Mouse (Mus musculus) embryonic facial prominence, embryonic 15.5 days (tissue): ENCODE results near the gene Adamtsl4. TPM values are rescaled to one million over a fixed set of nuclear protein-coding genes. Genes with fewer than 3 reads are reported as not detected.
A peak's percentile ranks its signal among the peaks of the same experiment; 100 is the strongest.
"Not testable (repeated sequence)": the region's sequence is repeated elsewhere in the genome, so short reads cannot be mapped to it uniquely, and the experiment has no call there.

Experiments
- ATAC-seq: fragments of 200-750 bp; cut with Nextera tagmentation; 2 replicates; pipeline ENCODE4 v1.8.0; 2017; ENCODE audit warnings: low read depth, moderate TSS enrichment; ENCODE audit not compliant: insufficient number of reproducible peaks, low FRiP score, low TSS enrichment
- H3K27ac ChIP-seq: fragments of 300-500 bp; sonication (generic); replicated peaks from 2 replicates; pipeline ENCODE4 v1.5.1; 2015; ENCODE audit warnings: mild to moderate bottlenecking, inconsistent platforms
- H3K27me3 ChIP-seq: fragments of 300-500 bp; sonication (generic); 2 replicates; pipeline ENCODE4 v1.6.1; 2015; ENCODE audit warnings: inconsistent platforms
- H3K36me3 ChIP-seq: fragments of 300-500 bp; sonication (generic); 2 replicates; pipeline ENCODE4 v1.6.1; 2015; ENCODE audit warnings: mild to moderate bottlenecking, inconsistent platforms
- H3K4me1 ChIP-seq: fragments of 300-500 bp; sonication (generic); 2 replicates; pipeline ENCODE4 v1.6.1; 2015; ENCODE audit warnings: inconsistent platforms
- H3K4me2 ChIP-seq: fragments of 300-500 bp; sonication (generic); replicated peaks from 2 replicates; pipeline ENCODE4 v1.6.1; 2015; ENCODE audit warnings: mild to moderate bottlenecking, inconsistent platforms
- H3K4me3 ChIP-seq: fragments of 300-500 bp; sonication (generic); replicated peaks from 2 replicates; pipeline ENCODE4 v1.5.1; 2015; ENCODE audit warnings: mild to moderate bottlenecking, inconsistent platforms
- H3K9ac ChIP-seq: fragments of 300-500 bp; sonication (generic); 2 replicates; pipeline ENCODE4 v1.6.1; 2015; ENCODE audit warnings: inconsistent platforms
- H3K9me3 ChIP-seq: fragments of 300-500 bp; sonication (generic); replicated peaks from 2 replicates; pipeline ENCODE4 v1.6.1; 2016; ENCODE audit warnings: inconsistent platforms
- WGBS: fragments of 180-500 bp; shearing (Covaris S2); methylation state at CpG from one replicate; pipeline ENCODE4 v1.1.7; 2015; 5-methylcytosine and 5-hydroxymethylcytosine counted together
- polyA plus RNA-seq: library from polyadenylated mRNA; unstranded; fragments of >200 nt; fragmentation: Nextera tagmentation; extraction: Ambion mirVana; gene quantifications from 2 replicates; pipeline ENCODE4 v1.2.1, GENCODE M21; 2015

Gene Adamtsl4
- polyA plus RNA-seq, 1 experiment from 2014 or later: 3.8 TPM

- H3K27me3 ChIP-seq: no peaks in the 10 kb centered on the region
- ATAC-seq: peak; percentile 45
- H3K9me3 ChIP-seq: no peaks in the 10 kb centered on the region
- peak overlapping the region; percentile 69 for H3K4me2 ChIP-seq
- peaks cover 26% of the 10 kb centered on the region for H3K36me3 ChIP-seq
- WGBS: under 1% methylated on average over 106 of the region's 113 CpGs
- peaks cover 43% of the 10 kb centered on the region for H3K4me1 ChIP-seq
- peak overlapping the region; percentile 97 for H3K27ac ChIP-seq
- peak overlapping the region; percentile 93 for H3K4me3 ChIP-seq
- H3K9ac ChIP-seq: peak overlapping the region; percentile 99
Observed at GRCm38 (mm10) chr3:95658868-95659712, 28.6 kb downstream of the Adamtsl4 start.

DNA sequence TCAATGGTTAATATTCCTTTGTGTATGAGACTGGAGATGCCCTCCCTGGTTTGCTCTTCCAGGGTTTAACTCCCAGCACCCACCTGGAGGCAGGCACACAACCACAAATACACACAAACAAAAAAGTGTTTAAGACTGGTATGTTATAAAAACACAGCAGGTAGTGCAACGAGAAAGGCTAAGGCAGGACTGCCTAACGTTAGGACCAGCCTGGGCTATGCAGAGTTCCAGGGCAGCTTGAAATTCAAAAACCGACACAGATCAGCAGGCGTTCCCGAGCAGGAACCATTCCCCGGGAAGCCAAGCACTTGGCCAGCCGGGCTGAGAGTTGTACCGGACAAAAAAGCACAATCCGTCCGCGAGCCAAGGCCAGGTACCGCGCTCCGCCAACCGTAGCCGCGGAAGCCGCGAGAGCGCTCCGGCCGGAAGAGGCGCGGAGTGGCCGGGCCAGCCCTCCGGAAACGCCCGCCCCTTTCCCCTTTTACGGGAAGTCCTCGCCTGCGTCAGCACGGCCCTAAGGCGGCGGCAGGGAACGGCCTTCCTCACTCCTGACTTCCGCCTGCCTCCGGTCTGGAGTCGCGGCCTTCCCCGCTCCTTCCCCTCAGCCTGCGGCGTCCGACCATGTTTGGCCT, 29.4 kb downstream of the Adamtsl4 start, which contains the start of gene Mcl1:
TSS of gene Mcl1 (plus strand) at position 553 of the 632 bp plus-strand sequence.
- H3K4me1 ChIP-seq: peaks cover 41% of the 10 kb centered on the region
- ATAC-seq: peak; percentile 97
- H3K27ac ChIP-seq: peak within 1 kb of the TSS; percentile 97
- H3K4me3 ChIP-seq: peak within 1 kb of the TSS; percentile 93
- peak within 1 kb of the TSS; percentile 99 for H3K9ac ChIP-seq
- H3K27me3 ChIP-seq: no peaks in the 10 kb centered on the region
- H3K9me3 ChIP-seq: no peaks in the 10 kb centered on the region
- peaks cover 19% of the 10 kb centered on the region for H3K36me3 ChIP-seq
- peak within 1 kb of the TSS; percentile 69 for H3K4me2 ChIP-seq
- under 1% methylated on average over 43 of the region's 43 CpGs for WGBS

GRCm38 (mm10) chr3:95657711-95658110, 30.0 kb downstream of the Adamtsl4 start:
- 91% methylated on average over 3 of the region's 3 CpGs for WGBS
- Histone ChIP-seq H3K27ac (peak overlapping the region; percentile 97; the same call in 1 of the 2 replicates), H3K27me3 (no peaks in the 10 kb centered on the region), H3K9ac (0 out of 2 replicates have a peak overlapping the region, but pooled peaks have one; percentile 71), H3K9me3 (no peaks in the 10 kb centered on the region), H3K4me2 (peak overlapping the region; percentile 55), H3K4me1 (peaks cover 40% of the 10 kb centered on the region), H3K36me3 (peaks cover 15% of the 10 kb centered on the region), H3K4me3 (peak overlapping the region; percentile 93)
- no peak for ATAC-seq

DNA sequence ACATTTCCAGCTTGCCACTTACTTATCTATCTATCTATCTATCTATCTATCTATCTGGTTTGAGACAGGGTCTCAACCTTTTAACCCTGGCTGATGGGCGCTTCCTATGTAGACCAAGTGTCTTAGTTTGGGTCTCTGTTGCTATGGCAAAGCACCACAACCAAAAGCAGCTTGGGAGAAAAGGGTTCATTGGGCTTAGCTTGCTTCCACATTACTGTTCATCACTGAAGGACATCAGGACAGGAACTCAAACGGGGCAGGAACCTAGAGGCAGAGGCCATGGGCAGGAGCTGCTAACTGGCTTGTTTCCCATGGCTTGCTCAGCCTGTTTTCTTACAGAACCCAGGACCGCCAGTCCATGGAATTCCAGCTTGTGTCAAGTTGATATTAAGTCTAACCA, 30.6 kb downstream of the Adamtsl4 start:
- H3K9ac ChIP-seq: no peak overlapping the region
- no peaks in the 10 kb centered on the region for H3K27me3 ChIP-seq
- H3K4me1 ChIP-seq: peaks cover 34% of the 10 kb centered on the region
- ATAC-seq: no peak
- H3K4me2 ChIP-seq: no peak overlapping the region
- H3K4me3 ChIP-seq: no peak overlapping the region
- 89% methylated on average over 3 of the region's 3 CpGs for WGBS
- no peaks in the 10 kb centered on the region for H3K9me3 ChIP-seq
- H3K36me3 ChIP-seq: peaks cover 9% of the 10 kb centered on the region
- H3K27ac ChIP-seq: no peak overlapping the region

GRCm38 (mm10) chr3:95655437-95655836, 32.3 kb downstream of the Adamtsl4 start:
- no peaks in the 10 kb centered on the region for H3K36me3 ChIP-seq
- H3K9ac ChIP-seq: no peak overlapping the region
- H3K27me3 ChIP-seq: no peaks in the 10 kb centered on the region
- no peak overlapping the region for H3K4me3 ChIP-seq
- no peak overlapping the region for H3K27ac ChIP-seq
- no peak for ATAC-seq
- peaks cover 25% of the 10 kb centered on the region for H3K4me1 ChIP-seq
- WGBS: 82% methylated on average over 5 of the region's 5 CpGs
- H3K4me2 ChIP-seq: no peak overlapping the region
- H3K9me3 ChIP-seq: no peaks in the 10 kb centered on the region

- H3K27ac ChIP-seq, H3K27me3 ChIP-seq, H3K4me3 ChIP-seq, H3K36me3 ChIP-seq, H3K9ac ChIP-seq, H3K9me3 ChIP-seq, H3K4me2 ChIP-seq, ATAC-seq: not testable (repeated sequence)
- 85% methylated on average over 3 of the region's 3 CpGs for WGBS
- peaks cover 24% of the 10 kb centered on the region; the same call in 1 of the 2 replicates for H3K4me1 ChIP-seq
Observed at GRCm38 (mm10) chr3:95654371-95654770, 33.3 kb downstream of the Adamtsl4 start.

GRCm38 (mm10) chr3:95653473-95654034, 34.2 kb downstream of the Adamtsl4 start:
- Histone ChIP-seq H3K4me1 (peaks cover 24% of the 10 kb centered on the region; the same call in 1 of the 2 replicates), H3K27ac (no peak overlapping the region; the same call in 1 of the 2 replicates), H3K9ac (no peak overlapping the region), H3K27me3 (no peaks in the 10 kb centered on the region), H3K4me2 (no peak overlapping the region), H3K36me3 (no peaks in the 10 kb centered on the region), H3K9me3 (no peaks in the 10 kb centered on the region), H3K4me3 (no peak overlapping the region)
- ATAC-seq: no peak
- 17% methylated on average over 11 of the region's 11 CpGs for WGBS

GRCm38 (mm10) chr3:95652871-95653270, 34.8 kb downstream of the Adamtsl4 start:
- Histone ChIP-seq H3K27ac (no peak overlapping the region), H3K9ac (no peak overlapping the region), H3K36me3 (no peaks in the 10 kb centered on the region), H3K4me2 (no peak overlapping the region), H3K27me3 (no peaks in the 10 kb centered on the region), H3K9me3 (no peaks in the 10 kb centered on the region), H3K4me3 (no peak overlapping the region), H3K4me1 (peaks cover 24% of the 10 kb centered on the region; the same call in 1 of the 2 replicates)
- ATAC-seq: no peak
- 20% methylated on average over 6 of the region's 6 CpGs for WGBS

GRCm38 (mm10) chr3:95652204-95652811, 35.4 kb downstream of the Adamtsl4 start:
- ATAC-seq: no peak

GRCm38 (mm10) chr3:95651391-95652203, 36.1 kb downstream of the Adamtsl4 start:
- WGBS: 88% methylated on average over 16 of the region's 16 CpGs
- H3K4me1 ChIP-seq: peaks cover 20% of the 10 kb centered on the region; the same call in 1 of the 2 replicates
- no peak overlapping the region for H3K9ac ChIP-seq
- no peaks in the 10 kb centered on the region for H3K27me3 ChIP-seq
- no peaks in the 10 kb centered on the region for H3K9me3 ChIP-seq
- H3K36me3 ChIP-seq: no peaks in the 10 kb centered on the region
- no peak for ATAC-seq
- no peak overlapping the region for H3K4me3 ChIP-seq
- H3K4me2 ChIP-seq: no peak overlapping the region
- peak overlapping the region; percentile 85 for H3K27ac ChIP-seq

More at GRCm38 (mm10) chr3:95652204-95652811, 35.4 kb downstream of the Adamtsl4 start:
- H3K4me3 ChIP-seq: no peak overlapping the region
- H3K4me2 ChIP-seq: no peak overlapping the region
- H3K9ac ChIP-seq: no peak overlapping the region
- no peaks in the 10 kb centered on the region for H3K9me3 ChIP-seq
- no peak overlapping the region for H3K27ac ChIP-seq
- 45% methylated on average over 7 of the region's 7 CpGs for WGBS
- H3K36me3 ChIP-seq: no peaks in the 10 kb centered on the region
- peaks cover 20% of the 10 kb centered on the region; the same call in 1 of the 2 replicates for H3K4me1 ChIP-seq
- H3K27me3 ChIP-seq: no peaks in the 10 kb centered on the region
